Mouse (Mus musculus) thymus, adult 2 months (tissue): ENCODE results near the gene Hvcn1. TPM values are rescaled to one million over a fixed set of nuclear protein-coding genes. Genes with fewer than 3 reads are reported as not detected.
A peak's percentile ranks its signal among the peaks of the same experiment; 100 is the strongest.

Experiments
- DNase-seq: peaks from one replicate; pipeline ENCODE4 v3.0.0; 2021
- H3K27ac ChIP-seq: fragments of 200-500 bp; 2 replicates; pipeline ENCODE4 v1.5.1; 2012; ENCODE audit warnings: low read length, control low read depth; ENCODE audit not compliant: control insufficient read depth, insufficient read depth
- H3K27me3 ChIP-seq: fragments of 200-500 bp; 2 replicates; pipeline ENCODE4 v1.6.1; 2012; ENCODE audit warnings: mild to moderate bottlenecking, low read length, moderate library complexity, mixed read lengths; ENCODE audit not compliant: control insufficient read depth, insufficient read depth
- H3K36me3 ChIP-seq: fragments of 200-500 bp; 2 replicates; pipeline ENCODE4 v1.6.1; 2012; ENCODE audit warnings: mild to moderate bottlenecking, low read length, moderate library complexity; ENCODE audit not compliant: control insufficient read depth, insufficient read depth
- H3K4me1 ChIP-seq: fragments of 200-500 bp; replicated peaks from 2 replicates; pipeline ENCODE4 v1.6.1; 2012; ENCODE audit warnings: low read length; ENCODE audit not compliant: control insufficient read depth, insufficient read depth
- H3K4me3 ChIP-seq: fragments of 200-500 bp; 2 replicates; pipeline ENCODE4 v1.5.1; 2012; ENCODE audit warnings: mild to moderate bottlenecking, low read length, control low read depth, moderate library complexity; ENCODE audit not compliant: control insufficient read depth, insufficient read depth
- CTCF ChIP-seq: fragments of 200-500 bp; IDR thresholded peaks from 2 replicates; pipeline ENCODE4 v1.5.1; 2012; ENCODE audit warnings: mild to moderate bottlenecking, control low read depth, low read length, moderate library complexity, borderline replicate concordance; ENCODE audit not compliant: control insufficient read depth, poor library complexity, insufficient read depth; ENCODE audit errors: extremely low read depth
- POLR2A ChIP-seq: fragments of 200-500 bp; IDR thresholded peaks from 2 replicates; pipeline ENCODE4 v1.6.1; 2012; ENCODE audit warnings: mild to moderate bottlenecking, low read length, control low read depth, moderate library complexity; ENCODE audit not compliant: control insufficient read depth, poor library complexity, insufficient read depth; ENCODE audit errors: extremely low read depth
- WGBS: fragments of 180-500 bp; shearing (Covaris S2); methylation state at CpG from one replicate; pipeline ENCODE4 v1.1.7; 2018; 5-methylcytosine and 5-hydroxymethylcytosine counted together
- polyA plus RNA-seq: library from polyadenylated mRNA; depleted of rRNA; stranded (reverse); fragments of >200 nt; gene quantifications from 2 replicates; pipeline ENCODE4 v1.2.3, GENCODE M21; 2012

Gene Hvcn1
- polyA plus RNA-seq, 1 experiment: 43.9 TPM

DNA sequence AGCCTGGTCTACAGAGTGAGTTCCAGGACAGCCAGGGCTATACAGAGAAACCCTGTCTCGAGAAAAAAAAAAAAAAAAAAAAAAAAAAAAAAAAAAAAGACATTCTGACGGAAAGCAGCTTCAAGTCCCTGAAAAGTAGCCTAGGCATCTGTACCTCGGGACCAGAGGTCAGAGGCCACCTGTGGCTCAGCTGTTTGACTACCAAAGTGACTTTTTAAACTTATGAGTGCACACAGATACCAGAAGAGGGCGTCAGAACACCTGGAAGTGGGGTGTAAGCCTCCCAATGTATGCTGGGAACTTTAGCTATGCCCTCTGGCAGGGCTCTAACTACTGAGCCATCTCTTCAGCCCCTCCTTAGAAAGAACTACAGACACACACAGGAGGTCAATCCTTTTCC, 14.3 kb upstream of the Hvcn1 start:
- Histone ChIP-seq H3K36me3 (no peaks in the 10 kb centered on the region), H3K27me3 (no peaks in the 10 kb centered on the region), H3K4me3 (no peak overlapping the region), H3K27ac (no peak overlapping the region; the same call in 1 of the 2 replicates), H3K4me1 (0 out of 2 replicates have a peak, but pooled peaks cover 2% of the 10 kb centered on the region)
- 56% methylated on average over 4 of the region's 4 CpGs for WGBS
- TF ChIP-seq POLR2A (no peak), CTCF (no peak)
- no peak for DNase-seq

GRCm38 (mm10) chr5:122200872-122201271, 5.7 kb upstream of the Hvcn1 start:
- TF ChIP-seq CTCF (no peak), POLR2A (no peak)
- H3K27me3 ChIP-seq: no peaks in the 10 kb centered on the region

GRCm38 (mm10) chr5:122201904-122202303, 4.7 kb upstream of the Hvcn1 start:
- H3K36me3 ChIP-seq: no peaks in the 10 kb centered on the region
- H3K4me1 ChIP-seq: peaks cover 18% of the 10 kb centered on the region
- no peak for TF ChIP-seq CTCF
- no peak for TF ChIP-seq POLR2A
- no peak for DNase-seq
- no peak overlapping the region for H3K27ac ChIP-seq
- H3K4me3 ChIP-seq: no peak overlapping the region
- no peaks in the 10 kb centered on the region for H3K27me3 ChIP-seq
- 97% methylated on average over 6 of the region's 6 CpGs for WGBS

More at GRCm38 (mm10) chr5:122200872-122201271, 5.7 kb upstream of the Hvcn1 start:
- WGBS: 98% methylated on average over 4 of the region's 4 CpGs
- Histone ChIP-seq H3K36me3 (no peaks in the 10 kb centered on the region), H3K4me1 (peaks cover 10% of the 10 kb centered on the region), H3K27ac (no peak overlapping the region), H3K4me3 (no peak overlapping the region)
- no peak for DNase-seq

GRCm38 (mm10) chr5:122204180-122204579, 2.4 kb upstream of the Hvcn1 start:
- WGBS: 43% methylated on average over 2 of the region's 2 CpGs
- TF ChIP-seq CTCF: no peak
- no peak for TF ChIP-seq POLR2A

DNA sequence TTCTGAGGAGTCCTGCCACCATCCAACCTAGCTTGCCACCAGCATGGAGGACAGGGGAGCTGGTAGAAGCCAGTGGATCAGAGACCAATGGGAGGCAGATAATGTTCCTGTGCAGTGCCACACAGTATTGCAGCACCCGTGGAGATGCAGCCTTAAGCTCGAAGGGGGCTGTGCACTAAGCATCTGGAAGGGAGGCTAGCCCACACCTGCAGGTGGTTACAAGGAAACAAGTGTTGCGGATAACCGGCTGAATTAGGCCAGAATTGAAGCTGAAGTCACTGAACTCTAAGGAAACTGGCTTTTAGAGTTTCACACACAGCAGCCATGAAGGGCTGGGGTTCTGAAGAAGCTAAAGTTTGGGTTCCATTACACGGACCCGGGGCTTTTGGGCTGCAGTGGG, 2.3 kb downstream of the Hvcn1 start:
- WGBS: 7% methylated on average over 6 of the region's 6 CpGs
- H3K27me3 ChIP-seq: no peaks in the 10 kb centered on the region
- H3K27ac ChIP-seq: peak overlapping the region; percentile 85
- no peaks in the 10 kb centered on the region for H3K36me3 ChIP-seq
- TF ChIP-seq CTCF (no peak), POLR2A (no peak)
- H3K4me1 ChIP-seq: peaks cover 56% of the 10 kb centered on the region
- peak; percentile 57 for DNase-seq
- H3K4me3 ChIP-seq: no peak overlapping the region

More at GRCm38 (mm10) chr5:122204180-122204579, 2.4 kb upstream of the Hvcn1 start:
- H3K36me3 ChIP-seq: no peaks in the 10 kb centered on the region
- peaks cover 38% of the 10 kb centered on the region for H3K4me1 ChIP-seq
- no peaks in the 10 kb centered on the region for H3K27me3 ChIP-seq
- H3K4me3 ChIP-seq: no peak overlapping the region
- DNase-seq: no peak
- no peak overlapping the region for H3K27ac ChIP-seq

- Histone ChIP-seq H3K36me3 (no peaks in the 10 kb centered on the region), H3K4me1 (peaks cover 49% of the 10 kb centered on the region), H3K27ac (peak overlapping the region; percentile 85), H3K27me3 (no peaks in the 10 kb centered on the region), H3K4me3 (peak overlapping the region; percentile 25)
- DNase-seq: peak; percentile 73
- TF ChIP-seq CTCF (no peak), POLR2A (peak; percentile 23; the same call in 1 of the 2 replicates)
- WGBS: 15% methylated on average over 20 of the region's 21 CpGs
These were observed 3.2 kb downstream of the Hvcn1 start for GRCm38 (mm10) chr5:122209591-122210368.

GRCm38 (mm10) chr5:122210890-122211289, 4.3 kb downstream of the Hvcn1 start:
- peaks cover 46% of the 10 kb centered on the region for H3K4me1 ChIP-seq
- H3K4me3 ChIP-seq: no peak overlapping the region
- no peak for DNase-seq
- TF ChIP-seq CTCF (no peak), POLR2A (no peak)
- no peak overlapping the region for H3K27ac ChIP-seq
- WGBS: 88% methylated on average over 8 of the region's 8 CpGs
- H3K27me3 ChIP-seq: no peaks in the 10 kb centered on the region
- no peaks in the 10 kb centered on the region for H3K36me3 ChIP-seq
